Mouse (Mus musculus) hindbrain, embryonic 16.5 days (tissue): Measurements from ENCODE around the gene Nck2. TPM values are rescaled to one million over a fixed set of nuclear protein-coding genes. Genes with fewer than 3 reads are reported as not detected.

Experiments used
- ATAC-seq: fragments of 200-750 bp; cut with Nextera tagmentation; 2 replicates; pipeline ENCODE4 v1.8.0; 2017; ENCODE audit warnings: moderate TSS enrichment, moderate library complexity
- H3K27ac ChIP-seq: fragments of 300-500 bp; sonication (generic); 2 replicates; pipeline ENCODE4 v1.5.1; 2014; ENCODE audit warnings: low read depth, mild to moderate bottlenecking, control low read depth, low read length, moderate library complexity
- H3K27me3 ChIP-seq: fragments of 300-500 bp; sonication (generic); replicated peaks from 2 replicates; pipeline ENCODE4 v1.6.1; 2014; ENCODE audit warnings: low read length; ENCODE audit not compliant: control insufficient read depth, insufficient read depth
- H3K36me3 ChIP-seq: fragments of 300-500 bp; sonication (generic); 2 replicates; pipeline ENCODE4 v1.6.1; 2014; ENCODE audit warnings: mild to moderate bottlenecking, low read length, moderate library complexity, mixed read lengths; ENCODE audit not compliant: control insufficient read depth, insufficient read depth
- H3K4me1 ChIP-seq: fragments of 300-500 bp; sonication (generic); 2 replicates; pipeline ENCODE4 v1.6.1; 2014; ENCODE audit warnings: low read depth, low read length; ENCODE audit not compliant: control insufficient read depth, insufficient read depth
- H3K4me2 ChIP-seq: fragments of 300-500 bp; sonication (generic); 2 replicates; pipeline ENCODE4 v1.6.1; 2014; ENCODE audit warnings: mild to moderate bottlenecking, low read length, control low read depth, moderate library complexity
- H3K4me3 ChIP-seq: fragments of 300-500 bp; sonication (generic); 2 replicates; pipeline ENCODE4 v1.5.1; 2014; ENCODE audit warnings: mild to moderate bottlenecking, low read length, control low read depth, moderate library complexity
- H3K9ac ChIP-seq: fragments of 300-500 bp; sonication (generic); 2 replicates; pipeline ENCODE4 v1.6.1; 2014; ENCODE audit warnings: low read depth, mild to moderate bottlenecking, control low read depth, low read length, moderate library complexity
- H3K9me3 ChIP-seq: fragments of 300-500 bp; sonication (generic); 2 replicates; pipeline ENCODE4 v1.6.1; 2014; ENCODE audit warnings: mild to moderate bottlenecking, low read length, moderate library complexity; ENCODE audit not compliant: control insufficient read depth
- WGBS: fragments of 180-500 bp; shearing (Covaris S2); extraction: QIAGEN DNeasy Blood & Tissue Kit; methylation state at CpG from one replicate; pipeline ENCODE4 v1.1.7; 2014; 5-methylcytosine and 5-hydroxymethylcytosine counted together
- polyA plus RNA-seq: library from polyadenylated mRNA; unstranded; fragments of >200 nt; fragmentation: Nextera tagmentation; extraction: Ambion mirVana; gene quantifications from 2 replicates; pipeline ENCODE4 v1.2.1, GENCODE M21; 2015

Gene Nck2
- polyA plus RNA-seq, 1 experiment from 2014 or later = 28.0 TPM

DNA sequence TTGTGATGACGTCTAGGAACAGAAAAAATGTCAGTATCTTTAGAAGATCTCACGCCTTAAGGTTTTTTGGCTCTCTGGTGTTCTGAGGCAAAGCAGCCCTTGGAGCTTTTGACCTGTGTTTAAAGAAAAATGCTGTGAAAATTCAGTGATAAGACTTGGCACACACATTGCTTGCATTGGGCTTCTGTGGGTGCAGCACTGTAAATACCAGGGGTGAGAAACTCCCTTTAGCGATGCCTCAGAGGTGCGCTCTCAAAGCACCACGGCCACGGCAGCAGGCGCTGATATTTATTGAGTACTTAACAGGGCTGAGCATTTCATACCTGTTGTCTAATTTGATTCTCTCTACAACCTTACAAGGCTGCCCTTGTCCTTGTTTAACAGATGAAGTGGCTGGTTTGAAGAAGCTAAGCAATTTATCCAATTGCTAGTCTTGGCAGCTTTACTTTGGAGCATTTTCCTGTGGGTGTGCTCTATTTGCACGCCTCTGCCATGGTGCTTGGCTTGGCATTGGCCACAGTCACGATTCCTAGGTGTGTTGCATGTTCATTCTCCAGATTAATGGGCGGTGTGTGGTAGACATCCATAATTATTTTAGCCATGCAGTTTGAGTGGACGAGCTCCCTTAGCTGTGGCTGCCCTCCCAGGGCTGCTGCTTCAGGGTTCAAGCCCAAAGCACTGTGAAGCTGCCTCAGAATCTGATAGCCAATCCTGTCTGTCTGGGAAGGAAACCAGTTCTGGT lies 19.7 kb downstream of the Nck2 start:
- Histone ChIP-seq H3K4me3 (no peak overlapping the region), H3K4me1 (peaks cover 3% of the 10 kb centered on the region), H3K36me3 (no peaks in the 10 kb centered on the region), H3K27ac (no peak overlapping the region), H3K4me2 (no peak overlapping the region), H3K9me3 (no peaks in the 10 kb centered on the region), H3K27me3 (no peaks in the 10 kb centered on the region), H3K9ac (no peak overlapping the region)
- WGBS = 79% methylated on average over 11 of the region's 11 CpGs
- ATAC-seq = no peak

DNA sequence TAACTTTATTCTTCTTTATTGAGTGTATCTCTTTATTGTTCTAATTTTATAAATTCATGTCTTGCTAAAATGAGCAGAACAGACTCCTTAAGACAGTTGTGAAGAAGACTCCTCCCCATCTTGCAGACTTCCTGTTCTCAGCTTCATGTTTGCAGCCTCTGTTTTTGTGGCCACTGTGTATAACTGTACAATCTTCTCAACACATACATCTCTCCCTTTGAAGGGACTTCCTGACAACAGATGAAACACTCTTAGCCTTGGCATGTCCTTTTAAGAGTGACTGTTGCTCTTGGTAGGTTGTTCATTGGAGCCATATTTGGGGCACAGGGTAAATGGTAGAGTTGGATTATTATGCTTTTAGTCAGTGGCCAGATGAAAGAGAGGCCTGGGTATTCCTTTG lies 20.6 kb downstream of the Nck2 start:
- Histone ChIP-seq H3K4me3 (no peak overlapping the region), H3K4me2 (no peak overlapping the region), H3K9ac (no peak overlapping the region), H3K4me1 (peaks cover 3% of the 10 kb centered on the region), H3K9me3 (no peaks in the 10 kb centered on the region), H3K27ac (no peak overlapping the region), H3K36me3 (no peaks in the 10 kb centered on the region), H3K27me3 (no peaks in the 10 kb centered on the region)
- no peak for ATAC-seq

DNA sequence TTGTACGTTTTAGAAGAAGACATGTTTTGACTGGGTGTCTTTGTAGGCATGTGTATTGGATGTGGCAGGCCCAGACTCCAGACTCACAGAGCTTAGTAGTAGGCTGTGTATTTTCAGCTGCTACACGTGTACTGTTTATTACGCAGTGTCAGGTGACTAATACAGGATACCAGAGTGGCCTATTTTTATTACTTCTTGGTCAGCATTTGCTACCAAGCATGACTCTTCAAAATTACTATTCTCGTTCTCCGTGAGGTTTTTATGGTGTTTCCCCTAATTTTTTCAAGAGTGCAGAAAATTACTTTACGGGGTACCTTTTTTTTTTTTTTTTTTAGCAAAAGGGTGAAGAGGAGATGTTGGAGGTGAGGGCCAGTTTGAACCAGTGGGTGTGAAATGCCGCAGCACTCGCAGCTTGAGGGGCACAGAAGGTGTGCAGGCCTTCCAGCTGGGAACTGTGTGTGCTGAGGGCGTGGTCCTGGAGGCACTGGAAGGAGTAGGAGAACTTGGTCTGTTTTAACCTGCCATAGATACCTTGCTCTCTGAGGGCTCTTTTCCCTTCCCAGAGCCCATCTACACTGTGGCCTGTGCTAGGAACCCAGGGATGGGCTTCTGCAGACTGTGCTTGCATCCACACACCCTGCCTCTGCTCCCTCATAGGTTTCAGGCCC lies 21.7 kb downstream of the Nck2 start:
- Histone ChIP-seq H3K4me3 (no peak overlapping the region), H3K9me3 (no peaks in the 10 kb centered on the region), H3K27ac (no peak overlapping the region), H3K27me3 (no peaks in the 10 kb centered on the region), H3K36me3 (no peaks in the 10 kb centered on the region), H3K4me1 (peaks cover 3% of the 10 kb centered on the region), H3K9ac (no peak overlapping the region), H3K4me2 (no peak overlapping the region)
- no peak; the same call in 1 of the 2 replicates for ATAC-seq
- 81% methylated on average over 9 of the region's 9 CpGs for WGBS

DNA sequence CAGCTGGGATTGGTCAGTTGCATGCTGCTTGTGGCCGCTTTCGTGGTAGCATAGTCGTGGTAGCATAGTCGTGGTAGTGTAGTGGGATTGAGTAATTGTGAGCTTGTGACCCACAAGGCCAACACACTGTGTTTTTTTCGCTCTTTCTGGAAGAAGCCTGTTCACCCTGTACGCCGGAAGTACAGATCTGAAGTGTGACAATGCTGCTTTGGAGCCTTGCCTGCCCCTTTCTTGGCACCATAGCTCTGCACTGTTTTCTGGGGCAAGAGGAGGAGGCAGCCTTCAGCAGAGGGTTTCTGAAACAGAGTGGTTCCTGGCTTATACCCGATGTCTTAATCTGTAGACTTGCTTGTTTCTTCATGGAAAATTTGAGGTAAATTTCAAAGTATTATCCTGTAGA lies 23.3 kb downstream of the Nck2 start:
- no peaks in the 10 kb centered on the region for H3K36me3 ChIP-seq
- H3K9me3 ChIP-seq = no peaks in the 10 kb centered on the region
- no peak overlapping the region for H3K4me3 ChIP-seq
- no peak for ATAC-seq
- no peaks in the 10 kb centered on the region for H3K27me3 ChIP-seq
- WGBS = 75% methylated on average over 8 of the region's 8 CpGs
- no peak overlapping the region for H3K4me2 ChIP-seq
- peaks cover 3% of the 10 kb centered on the region for H3K4me1 ChIP-seq
- H3K27ac ChIP-seq = no peak overlapping the region
- no peak overlapping the region for H3K9ac ChIP-seq

DNA sequence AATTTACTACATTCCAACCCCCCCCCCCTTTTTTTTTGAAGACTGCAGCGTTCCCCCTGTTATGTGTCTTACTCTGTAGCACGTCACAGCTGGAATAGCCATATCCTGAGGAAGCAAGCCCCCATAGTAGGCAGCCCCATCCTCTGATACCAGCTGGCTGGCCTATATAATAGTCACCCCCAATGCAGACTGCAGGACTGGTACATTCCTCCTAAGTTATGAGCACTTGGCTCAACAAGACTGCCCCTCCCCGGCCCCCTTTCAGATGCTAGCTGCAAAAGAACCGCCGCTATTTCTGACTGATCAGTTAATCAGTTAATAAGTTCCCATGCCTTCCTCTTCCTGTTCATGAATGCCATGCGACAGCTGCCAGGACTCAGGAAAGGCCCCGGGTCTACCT lies 23.8 kb downstream of the Nck2 start:
- H3K4me1 ChIP-seq = peaks cover 3% of the 10 kb centered on the region
- no peak overlapping the region for H3K4me2 ChIP-seq
- no peaks in the 10 kb centered on the region for H3K9me3 ChIP-seq
- H3K27me3 ChIP-seq = no peaks in the 10 kb centered on the region
- H3K36me3 ChIP-seq = no peaks in the 10 kb centered on the region
- no peak overlapping the region for H3K27ac ChIP-seq
- H3K4me3 ChIP-seq = no peak overlapping the region
- no peak for ATAC-seq
- no peak overlapping the region for H3K9ac ChIP-seq
- WGBS = 82% methylated on average over 7 of the region's 7 CpGs

- Histone ChIP-seq H3K9ac (no peak overlapping the region), H3K4me1 (peaks cover 6% of the 10 kb centered on the region), H3K9me3 (no peaks in the 10 kb centered on the region), H3K27ac (no peak overlapping the region), H3K36me3 (no peaks in the 10 kb centered on the region), H3K4me3 (no peak overlapping the region), H3K4me2 (no peak overlapping the region), H3K27me3 (no peaks in the 10 kb centered on the region)
- 86% methylated on average over 3 of the region's 3 CpGs for WGBS
- ATAC-seq = no peak; the same call in 1 of the 2 replicates
These were observed 24.6 kb downstream of the Nck2 start for GRCm38 (mm10) chr1:43468978-43469377.

DNA sequence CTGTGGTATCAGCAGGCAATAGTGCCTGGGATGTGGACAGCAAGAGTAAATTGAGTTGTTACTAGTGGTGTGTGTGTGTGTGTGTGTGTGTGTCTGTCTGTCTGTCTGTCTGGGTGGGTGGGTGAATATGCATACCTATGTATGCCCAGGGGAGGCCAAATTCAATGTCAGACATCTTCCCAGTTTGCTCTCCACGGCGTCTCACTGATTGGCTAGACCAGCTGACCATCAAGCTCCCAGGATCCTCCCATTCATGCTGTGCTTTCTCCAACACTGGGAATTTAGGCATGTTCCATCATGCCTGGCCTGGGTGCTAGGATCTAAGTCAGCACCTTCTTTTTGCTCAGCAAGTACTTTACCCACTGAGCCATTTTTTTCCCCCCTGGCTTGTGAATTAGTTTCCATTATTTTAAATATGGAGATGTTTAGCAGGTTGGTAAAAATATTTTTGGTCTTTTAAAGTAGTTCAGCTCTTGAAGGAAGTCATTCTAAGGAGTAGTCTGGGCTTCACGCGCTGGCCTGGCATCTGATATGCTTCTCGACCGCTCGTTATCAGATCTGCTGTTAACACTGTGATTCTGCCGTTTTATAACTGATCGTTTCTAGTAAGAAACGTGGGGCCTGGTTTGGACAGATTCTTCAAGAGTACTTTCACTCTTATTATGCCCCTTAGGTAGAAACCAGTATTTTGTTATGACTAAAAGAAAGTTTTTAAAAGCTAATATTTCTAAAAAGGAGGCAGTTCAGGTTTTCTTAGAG lies 26.2 kb downstream of the Nck2 start:
- no peak overlapping the region for H3K4me3 ChIP-seq
- ATAC-seq = no peak
- H3K4me1 ChIP-seq = peaks cover 17% of the 10 kb centered on the region
- H3K4me2 ChIP-seq = no peak overlapping the region
- H3K36me3 ChIP-seq = no peaks in the 10 kb centered on the region
- H3K9me3 ChIP-seq = no peaks in the 10 kb centered on the region
- 84% methylated on average over 10 of the region's 10 CpGs for WGBS
- H3K9ac ChIP-seq = no peak overlapping the region
- no peak overlapping the region for H3K27ac ChIP-seq
- H3K27me3 ChIP-seq = no peaks in the 10 kb centered on the region

GRCm38 (mm10) chr1:43471180-43472045 lies 27.0 kb downstream of the Nck2 start:
- 95% methylated on average over 4 of the region's 4 CpGs for WGBS
- peaks cover 17% of the 10 kb centered on the region for H3K4me1 ChIP-seq
- no peak overlapping the region for H3K4me2 ChIP-seq

More at GRCm38 (mm10) chr1:43471180-43472045, 27.0 kb downstream of the Nck2 start:
- Histone ChIP-seq H3K36me3 (no peaks in the 10 kb centered on the region), H3K4me3 (no peak overlapping the region), H3K9ac (no peak overlapping the region), H3K27me3 (no peaks in the 10 kb centered on the region), H3K27ac (no peak overlapping the region), H3K9me3 (no peaks in the 10 kb centered on the region)
- ATAC-seq = no peak
